Mouse (Mus musculus): Measurements from ENCODE around the gene Amz2. TPM values are rescaled to one million over a fixed set of nuclear protein-coding genes. Genes with fewer than 3 reads are reported as not detected.
A peak's percentile ranks its signal among the peaks of the same experiment; 100 is the strongest.

Gene Amz2
- polyA plus RNA-seq, 1 experiment from 2014 or later, result 55.6 TPM

DNA sequence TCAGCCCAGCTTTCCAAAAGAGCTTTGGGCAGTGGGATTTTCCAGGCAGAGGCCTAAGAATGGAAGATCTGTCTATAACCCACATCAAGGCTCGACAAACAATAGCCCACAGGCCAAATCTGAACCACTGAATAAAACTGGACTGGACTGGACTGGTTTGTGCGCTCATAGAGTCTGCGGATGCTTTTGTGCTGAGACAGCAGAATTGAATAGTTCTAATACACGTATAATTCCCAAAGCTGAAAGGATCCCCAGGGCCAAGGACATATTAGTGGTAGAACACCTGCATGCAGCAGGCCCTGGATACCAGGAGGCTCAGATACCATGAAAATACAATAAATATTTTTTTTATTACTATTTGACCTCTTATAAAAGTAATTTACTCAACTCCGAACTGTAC is 30.5 kb downstream of the Amz2 start:
- DNase-seq (ENCODE audit: low spot score), result no peak
- Histone ChIP-seq H3K4me1 (replicated peaks; ENCODE audit: control insufficient read depth, insufficient read depth, low read length) (no peaks in the 10 kb centered on the region), H3K27ac (no peak overlapping the region), H3K27me3 (ENCODE audit: control insufficient read depth, insufficient read depth, low read length) (no peaks in the 10 kb centered on the region), H3K4me3 (replicated peaks; ENCODE audit: low read length) (no peak overlapping the region), H3K4me2 (replicated peaks) (no peak overlapping the region), H3K9me3 (ENCODE audit: control insufficient read depth, low read length) (no peaks in the 10 kb centered on the region), H3K36me3 (replicated peaks; ENCODE audit: control insufficient read depth, insufficient read depth) (peaks cover 13% of the 10 kb centered on the region; the same call in 1 of the 2 replicates), H3K9ac (no peak overlapping the region)
- WGBS, result 81% methylated on average over 5 of the region's 5 CpGs
- ATAC-seq (ENCODE audit: low FRiP score), result no peak

- no peak overlapping the region for H3K27ac ChIP-seq
- peaks cover 11% of the 10 kb centered on the region for H3K36me3 ChIP-seq (replicated peaks; ENCODE audit: control insufficient read depth, insufficient read depth)
- DNase-seq (ENCODE audit: low spot score) (no peak), ATAC-seq (ENCODE audit: low FRiP score) (no peak)
- H3K27me3 ChIP-seq (ENCODE audit: control insufficient read depth, insufficient read depth, low read length), result no peaks in the 10 kb centered on the region
- H3K9me3 ChIP-seq (ENCODE audit: control insufficient read depth, low read length), result no peaks in the 10 kb centered on the region
- H3K4me1 ChIP-seq (replicated peaks; ENCODE audit: control insufficient read depth, insufficient read depth, low read length), result no peaks in the 10 kb centered on the region
- H3K4me2 ChIP-seq (replicated peaks), result no peak overlapping the region
- H3K9ac ChIP-seq, result no peak overlapping the region
- H3K4me3 ChIP-seq (replicated peaks; ENCODE audit: low read length), result no peak overlapping the region
- 94% methylated on average over 11 of the region's 11 CpGs for WGBS
Observed at GRCm38 (mm10) chr11:109458165-109458564, 32.4 kb downstream of the Amz2 start.

DNA sequence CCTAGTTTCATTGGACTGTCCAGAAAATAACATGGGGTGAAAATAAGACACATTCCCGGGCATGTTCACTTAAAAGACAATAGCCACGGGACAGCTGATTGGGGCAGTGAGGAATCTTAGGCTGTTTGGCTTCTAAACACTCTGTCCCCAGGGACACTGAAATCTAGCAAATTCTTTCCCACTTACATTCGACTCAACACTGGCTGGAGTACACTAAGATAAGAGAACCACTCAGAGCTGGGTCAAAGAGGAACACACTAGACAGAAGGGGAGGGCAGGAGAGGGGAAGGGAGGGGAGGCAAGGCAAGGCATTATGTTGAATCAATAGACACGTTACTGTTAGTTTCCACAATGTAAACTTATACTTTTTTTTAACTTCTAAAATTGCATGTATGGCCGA is 34.8 kb downstream of the Amz2 start:
- Histone ChIP-seq H3K9me3 (ENCODE audit: control insufficient read depth, low read length) (no peaks in the 10 kb centered on the region), H3K36me3 (replicated peaks; ENCODE audit: control insufficient read depth, insufficient read depth) (peaks cover 11% of the 10 kb centered on the region; the same call in 1 of the 2 replicates), H3K27ac (no peak overlapping the region), H3K4me3 (replicated peaks; ENCODE audit: low read length) (no peak overlapping the region), H3K9ac (no peak overlapping the region), H3K27me3 (ENCODE audit: control insufficient read depth, insufficient read depth, low read length) (no peaks in the 10 kb centered on the region), H3K4me1 (replicated peaks; ENCODE audit: control insufficient read depth, insufficient read depth, low read length) (no peaks in the 10 kb centered on the region), H3K4me2 (replicated peaks) (no peak overlapping the region)
- ATAC-seq (ENCODE audit: low FRiP score) (no peak), DNase-seq (ENCODE audit: low spot score) (no peak)
- WGBS, result 85% methylated on average over 5 of the region's 5 CpGs

- ATAC-seq (ENCODE audit: low FRiP score), result no peak
- Histone ChIP-seq H3K4me3 (replicated peaks; ENCODE audit: low read length) (no peak overlapping the region), H3K36me3 (replicated peaks; ENCODE audit: control insufficient read depth, insufficient read depth) (peaks cover 7% of the 10 kb centered on the region; the same call in 1 of the 2 replicates), H3K4me2 (replicated peaks) (no peak overlapping the region), H3K4me1 (replicated peaks; ENCODE audit: control insufficient read depth, insufficient read depth, low read length) (no peaks in the 10 kb centered on the region), H3K9ac (no peak overlapping the region), H3K9me3 (ENCODE audit: control insufficient read depth, low read length) (no peaks in the 10 kb centered on the region), H3K27me3 (ENCODE audit: control insufficient read depth, insufficient read depth, low read length) (no peaks in the 10 kb centered on the region), H3K27ac (no peak overlapping the region)
- DNase-seq (ENCODE audit: low spot score), result no peak
- WGBS, result 94% methylated on average over 4 of the region's 4 CpGs
Observed at GRCm38 (mm10) chr11:109465068-109465467, 39.3 kb downstream of the Amz2 start.

GRCm38 (mm10) chr11:109466987-109467386 is 41.2 kb downstream of the Amz2 start:
- peaks cover 3% of the 10 kb centered on the region; the same call in 1 of the 2 replicates for H3K27me3 ChIP-seq (ENCODE audit: control insufficient read depth, insufficient read depth, low read length)
- H3K36me3 ChIP-seq (replicated peaks; ENCODE audit: control insufficient read depth, insufficient read depth), result peaks cover 7% of the 10 kb centered on the region; the same call in 1 of the 2 replicates
- H3K27ac ChIP-seq, result no peak overlapping the region
- no peak overlapping the region for H3K4me3 ChIP-seq (replicated peaks; ENCODE audit: low read length)
- ATAC-seq (ENCODE audit: low FRiP score) (no peak), DNase-seq (ENCODE audit: low spot score) (no peak)
- no peak overlapping the region for H3K9ac ChIP-seq
- no peaks in the 10 kb centered on the region for H3K4me1 ChIP-seq (replicated peaks; ENCODE audit: control insufficient read depth, insufficient read depth, low read length)
- H3K9me3 ChIP-seq (ENCODE audit: control insufficient read depth, low read length), result no peaks in the 10 kb centered on the region
- no peak overlapping the region for H3K4me2 ChIP-seq (replicated peaks)
- WGBS, result 81% methylated on average over 8 of the region's 8 CpGs

- WGBS, result 92% methylated on average over 5 of the region's 5 CpGs
- no peak for DNase-seq (ENCODE audit: low spot score)
- H3K4me1 ChIP-seq (replicated peaks; ENCODE audit: control insufficient read depth, insufficient read depth, low read length), result no peaks in the 10 kb centered on the region
Observed at GRCm38 (mm10) chr11:109468133-109468532, 42.4 kb downstream of the Amz2 start.

GRCm38 (mm10) chr11:109470170-109470569 is 44.4 kb downstream of the Amz2 start:
- ATAC-seq (ENCODE audit: low FRiP score), result no peak
- H3K36me3 ChIP-seq (replicated peaks; ENCODE audit: control insufficient read depth, insufficient read depth), result no peaks in the 10 kb centered on the region

More at GRCm38 (mm10) chr11:109468133-109468532, 42.4 kb downstream of the Amz2 start:
- ATAC-seq (ENCODE audit: low FRiP score), result no peak
- Histone ChIP-seq H3K4me2 (replicated peaks) (no peak overlapping the region), H3K36me3 (replicated peaks; ENCODE audit: control insufficient read depth, insufficient read depth) (no peaks in the 10 kb centered on the region), H3K9me3 (ENCODE audit: control insufficient read depth, low read length) (no peaks in the 10 kb centered on the region), H3K27me3 (ENCODE audit: control insufficient read depth, insufficient read depth, low read length) (peaks cover 3% of the 10 kb centered on the region; the same call in 1 of the 2 replicates), H3K27ac (no peak overlapping the region), H3K4me3 (replicated peaks; ENCODE audit: low read length) (no peak overlapping the region), H3K9ac (no peak overlapping the region)

DNA sequence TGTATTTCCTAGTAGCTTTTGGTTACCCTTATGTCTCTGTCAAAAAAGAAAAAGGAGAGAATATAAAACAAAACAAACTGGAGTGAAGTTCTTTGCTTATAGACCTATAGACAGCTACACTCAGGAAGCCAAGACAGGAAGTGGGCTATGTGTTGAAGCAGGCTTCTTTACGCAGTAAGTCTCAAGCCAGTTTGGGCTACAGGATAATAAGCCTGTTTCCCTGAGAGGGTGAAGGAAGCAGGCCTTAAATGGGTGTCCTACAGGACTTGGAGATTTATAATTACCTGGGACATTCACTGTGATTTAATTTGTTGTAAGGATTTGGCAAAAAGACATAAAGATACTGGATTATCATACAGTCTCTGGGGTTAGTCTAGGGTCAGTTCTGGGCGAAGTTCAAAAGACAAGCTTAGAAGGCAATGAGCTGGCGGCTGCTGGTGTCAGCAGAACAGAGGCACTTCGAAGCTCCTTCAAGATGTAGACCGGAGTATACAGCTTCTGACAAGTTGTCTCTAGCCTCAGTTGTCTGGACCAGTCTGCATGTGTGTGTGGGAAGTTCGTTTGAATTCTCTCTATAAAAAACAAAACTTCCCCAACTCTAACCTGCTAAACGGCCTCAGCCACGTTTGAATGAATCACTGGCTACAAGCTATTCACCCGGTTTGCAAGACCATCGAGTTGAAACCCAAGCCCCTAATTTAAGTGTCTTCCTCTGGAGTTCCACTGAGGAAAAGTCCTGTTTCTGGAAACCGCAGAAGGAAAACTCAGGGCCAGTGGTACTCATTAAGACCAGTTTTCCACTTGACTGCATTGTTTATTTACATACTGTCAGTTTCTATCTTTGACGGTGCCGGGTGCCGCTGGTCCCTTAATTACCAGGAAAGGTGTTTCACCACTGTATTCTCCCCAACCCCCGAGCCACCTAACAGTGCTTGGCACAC is 45.4 kb downstream of the Amz2 start:
- DNase-seq (ENCODE audit: low spot score), result no peak
- Histone ChIP-seq H3K9ac (peak overlapping the region; percentile 93; the same call in 1 of the 2 replicates), H3K36me3 (replicated peaks; ENCODE audit: control insufficient read depth, insufficient read depth) (no peaks in the 10 kb centered on the region), H3K4me2 (replicated peaks) (peak overlapping the region; percentile 67), H3K4me1 (replicated peaks; ENCODE audit: control insufficient read depth, insufficient read depth, low read length) (peaks cover 3% of the 10 kb centered on the region; the same call in 1 of the 2 replicates), H3K9me3 (ENCODE audit: control insufficient read depth, low read length) (no peaks in the 10 kb centered on the region), H3K27ac (no peak overlapping the region), H3K27me3 (ENCODE audit: control insufficient read depth, insufficient read depth, low read length) (peaks cover 3% of the 10 kb centered on the region; the same call in 1 of the 2 replicates), H3K4me3 (replicated peaks; ENCODE audit: low read length) (peak overlapping the region; percentile 85)
- ATAC-seq (ENCODE audit: low FRiP score), result no peak
- 36% methylated on average over 15 of the region's 15 CpGs for WGBS

More at GRCm38 (mm10) chr11:109470170-109470569, 44.4 kb downstream of the Amz2 start:
- Histone ChIP-seq H3K4me3 (replicated peaks; ENCODE audit: low read length) (no peak overlapping the region), H3K9me3 (ENCODE audit: control insufficient read depth, low read length) (no peaks in the 10 kb centered on the region), H3K27me3 (ENCODE audit: control insufficient read depth, insufficient read depth, low read length) (peaks cover 3% of the 10 kb centered on the region; the same call in 1 of the 2 replicates), H3K4me2 (replicated peaks) (no peak overlapping the region), H3K27ac (no peak overlapping the region), H3K4me1 (replicated peaks; ENCODE audit: control insufficient read depth, insufficient read depth, low read length) (no peaks in the 10 kb centered on the region), H3K9ac (no peak overlapping the region)
- 68% methylated on average over 9 of the region's 9 CpGs for WGBS
- DNase-seq (ENCODE audit: low spot score), result no peak

- WGBS, result under 1% methylated on average over 33 of the region's 33 CpGs
- H3K4me1 ChIP-seq (replicated peaks; ENCODE audit: control insufficient read depth, insufficient read depth, low read length), result peaks cover 8% of the 10 kb centered on the region; the same call in 1 of the 2 replicates
- H3K36me3 ChIP-seq (replicated peaks; ENCODE audit: control insufficient read depth, insufficient read depth), result no peaks in the 10 kb centered on the region
- peak overlapping the region; percentile 93 for H3K9ac ChIP-seq
- peak overlapping the region; percentile 85 for H3K4me3 ChIP-seq (replicated peaks; ENCODE audit: low read length)
- peaks cover 3% of the 10 kb centered on the region; the same call in 1 of the 2 replicates for H3K27me3 ChIP-seq (ENCODE audit: control insufficient read depth, insufficient read depth, low read length)
- no peaks in the 10 kb centered on the region for H3K9me3 ChIP-seq (ENCODE audit: control insufficient read depth, low read length)
- DNase-seq (ENCODE audit: low spot score) (peak; percentile 41), ATAC-seq (ENCODE audit: low FRiP score) (no peak)
- peak overlapping the region; percentile 67 for H3K4me2 ChIP-seq (replicated peaks)
- H3K27ac ChIP-seq, result no peak overlapping the region
Observed at GRCm38 (mm10) chr11:109472171-109472691, 46.5 kb downstream of the Amz2 start.
